Mouse (Mus musculus): ENCODE results near the gene Gm20388. TPM values are rescaled to one million over a fixed set of nuclear protein-coding genes. Genes with fewer than 3 reads are reported as not detected.

Gm20388 gene
- polyA plus RNA-seq, 1 experiment from 2014 or later: 5.5 TPM

GRCm38 (mm10) chr8:120966557-120966956 is 1055.9 kb downstream of the Gm20388 start:
- H3K27me3 ChIP-seq (ENCODE audit: poor library complexity, severe bottlenecking): peaks cover 99% of the 10 kb centered on the region
- DNase-seq (ENCODE audit: extremely low spot score, low spot score): no peak

DNA sequence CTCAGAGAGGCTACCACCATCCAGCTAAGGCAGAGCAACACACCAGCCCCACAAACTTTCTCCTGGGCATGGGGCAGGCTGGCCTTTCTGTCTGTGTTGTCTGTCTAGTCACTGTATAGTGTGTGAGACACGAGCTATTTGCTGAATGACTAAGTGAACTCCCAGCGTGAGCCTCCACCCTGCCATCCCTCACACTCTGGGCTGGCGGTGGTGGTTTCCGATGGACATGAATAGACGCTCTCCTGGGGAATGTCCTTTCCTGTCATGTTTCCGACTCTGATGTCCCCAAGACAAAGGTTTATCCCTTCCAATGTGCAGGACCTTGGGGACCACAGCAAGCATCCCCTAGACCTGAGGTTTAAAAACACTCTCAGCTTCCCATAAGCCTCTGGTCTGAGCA is 1057.7 kb downstream of the Gm20388 start:
- Histone ChIP-seq H3K27me3 (ENCODE audit: poor library complexity, severe bottlenecking) (peaks cover 99% of the 10 kb centered on the region), H3K9me3 (no peaks in the 10 kb centered on the region), H3K4me1 (peaks cover 21% of the 10 kb centered on the region), H3K27ac (no peak overlapping the region), H3K4me3 (no peak overlapping the region), H3K36me3 (replicated peaks) (no peaks in the 10 kb centered on the region)
- 57% methylated on average over 6 of the region's 6 CpGs for WGBS
- no peak for DNase-seq (ENCODE audit: extremely low spot score, low spot score)

More at GRCm38 (mm10) chr8:120966557-120966956, 1055.9 kb downstream of the Gm20388 start:
- Histone ChIP-seq H3K4me3 (no peak overlapping the region), H3K27ac (no peak overlapping the region), H3K36me3 (replicated peaks) (no peaks in the 10 kb centered on the region), H3K9me3 (no peaks in the 10 kb centered on the region), H3K4me1 (0 out of 2 replicates have a peak, but pooled peaks cover 7% of the 10 kb centered on the region)
- WGBS: 24% methylated on average over 3 of the region's 3 CpGs

DNA sequence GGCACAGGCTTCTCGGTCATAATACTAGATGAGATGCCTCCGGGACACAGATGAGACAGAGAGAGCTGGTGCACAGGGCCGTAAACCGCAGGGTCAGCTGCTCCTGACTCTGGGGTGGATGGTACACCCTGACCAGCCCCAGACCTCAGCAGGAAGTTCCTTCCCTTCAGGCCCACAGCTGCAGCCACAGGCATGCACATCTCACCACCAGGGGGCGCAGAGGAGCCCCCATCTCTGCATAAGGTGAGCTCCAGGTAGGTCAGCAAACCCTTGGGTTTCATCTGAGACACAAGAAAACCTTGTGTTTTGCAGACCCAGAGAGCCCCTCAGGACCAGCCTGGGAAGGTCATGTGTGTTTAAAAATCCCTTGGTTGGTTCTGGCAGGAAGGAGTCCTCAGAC is 1059.7 kb downstream of the Gm20388 start:
- H3K36me3 ChIP-seq (replicated peaks): no peaks in the 10 kb centered on the region
- peaks cover 99% of the 10 kb centered on the region for H3K27me3 ChIP-seq (ENCODE audit: poor library complexity, severe bottlenecking)
- peaks cover 20% of the 10 kb centered on the region for H3K4me1 ChIP-seq
- H3K27ac ChIP-seq: no peak overlapping the region
- peak; percentile 57 for DNase-seq (ENCODE audit: extremely low spot score, low spot score)
- no peaks in the 10 kb centered on the region for H3K9me3 ChIP-seq
- 33% methylated on average over 5 of the region's 5 CpGs for WGBS
- no peak overlapping the region for H3K4me3 ChIP-seq

DNA sequence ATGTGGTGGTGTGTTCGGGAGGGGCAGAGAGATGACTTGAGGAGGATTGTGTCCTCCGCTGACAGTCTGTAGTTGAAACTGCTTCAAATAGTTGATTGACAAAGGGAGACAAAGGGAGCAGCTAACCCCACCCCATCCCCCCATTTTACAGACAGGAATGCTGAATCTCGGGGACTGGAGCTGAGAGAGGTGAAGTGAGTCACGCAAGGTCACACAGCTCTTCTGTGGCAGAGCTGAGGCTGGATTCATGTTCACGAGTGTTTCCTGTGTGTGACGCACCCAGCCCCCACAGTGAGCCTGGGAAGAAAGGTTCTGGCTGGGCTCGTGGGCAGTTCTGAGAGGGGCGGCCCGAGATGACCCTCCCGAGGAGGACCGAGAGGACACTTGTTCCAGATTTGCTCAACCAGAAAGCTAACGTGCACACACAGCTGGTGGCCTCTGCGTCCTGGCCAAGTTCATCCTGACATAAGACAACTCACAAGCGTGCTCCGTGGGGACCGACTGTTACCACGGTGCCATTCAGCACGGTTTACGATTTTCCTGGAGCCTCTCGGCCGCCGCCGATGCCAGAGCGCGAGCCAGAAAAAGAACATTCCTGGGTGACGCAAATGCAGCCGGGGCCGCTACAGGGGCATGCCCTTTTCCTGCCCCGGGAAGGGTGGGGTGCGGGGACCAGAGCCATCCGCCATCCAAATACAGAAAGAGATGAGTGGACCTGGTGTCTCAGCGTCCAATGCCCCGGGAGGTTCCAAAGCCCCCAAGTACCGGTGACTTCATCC is 1061.2 kb downstream of the Gm20388 start:
- no peaks in the 10 kb centered on the region for H3K9me3 ChIP-seq
- H3K27me3 ChIP-seq (ENCODE audit: poor library complexity, severe bottlenecking): peaks cover 92% of the 10 kb centered on the region
- H3K36me3 ChIP-seq (replicated peaks): no peaks in the 10 kb centered on the region
- H3K4me1 ChIP-seq: peaks cover 17% of the 10 kb centered on the region
- WGBS: 23% methylated on average over 34 of the region's 34 CpGs
- peak overlapping the region; percentile 44; the same call in 1 of the 2 replicates for H3K27ac ChIP-seq
- H3K4me3 ChIP-seq: peak overlapping the region; percentile 47
- no peak for DNase-seq (ENCODE audit: extremely low spot score, low spot score)

DNA sequence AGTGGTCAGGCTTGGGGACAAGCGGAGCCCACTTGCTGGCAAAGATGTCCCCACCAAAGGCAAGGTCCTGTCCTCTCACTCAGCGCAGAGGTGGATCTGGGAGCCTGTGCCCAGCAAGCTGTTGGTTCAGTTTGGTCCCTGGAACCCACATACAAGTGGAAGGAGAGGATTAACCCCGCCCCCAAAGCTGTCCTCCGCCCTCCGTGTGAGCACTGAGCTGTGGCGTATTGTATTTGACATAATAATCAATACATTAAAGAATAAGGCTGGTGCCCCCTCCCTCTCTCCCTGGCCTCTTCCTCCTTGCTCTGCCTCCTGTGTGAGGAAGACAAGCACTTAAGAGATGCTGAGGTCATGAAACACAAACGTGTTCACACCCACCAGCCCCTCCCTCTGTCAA is 1062.4 kb downstream of the Gm20388 start:
- Histone ChIP-seq H3K4me1 (peaks cover 17% of the 10 kb centered on the region), H3K9me3 (no peaks in the 10 kb centered on the region), H3K4me3 (peak overlapping the region; percentile 47; the same call in 1 of the 2 replicates), H3K27me3 (ENCODE audit: poor library complexity, severe bottlenecking) (peaks cover 88% of the 10 kb centered on the region), H3K27ac (no peak overlapping the region), H3K36me3 (replicated peaks) (no peaks in the 10 kb centered on the region)
- WGBS: 26% methylated on average over 7 of the region's 7 CpGs
- DNase-seq (ENCODE audit: extremely low spot score, low spot score): no peak

DNA sequence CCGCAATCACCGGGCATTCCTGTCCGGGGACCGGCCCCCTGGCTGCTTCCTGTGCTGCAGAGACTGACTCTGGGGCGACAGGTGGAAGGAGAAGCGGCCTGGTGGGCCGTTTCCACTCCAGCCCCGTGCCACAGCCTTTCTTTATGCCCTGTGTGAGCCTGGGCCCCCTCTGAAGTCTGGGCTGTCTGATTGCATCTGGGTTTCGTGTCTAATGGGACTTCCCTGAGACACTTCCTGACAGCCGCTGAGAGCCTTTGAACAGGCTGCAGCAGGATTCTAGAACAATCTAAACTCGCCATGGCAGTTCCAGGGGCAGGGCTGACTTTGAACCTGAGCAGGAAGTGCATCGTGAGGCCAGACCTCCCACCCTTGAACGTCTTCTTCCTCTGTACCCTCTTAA is 1066.5 kb downstream of the Gm20388 start:
- 78% methylated on average over 13 of the region's 13 CpGs for WGBS
- peaks cover 62% of the 10 kb centered on the region for H3K27me3 ChIP-seq (ENCODE audit: poor library complexity, severe bottlenecking)

DNA sequence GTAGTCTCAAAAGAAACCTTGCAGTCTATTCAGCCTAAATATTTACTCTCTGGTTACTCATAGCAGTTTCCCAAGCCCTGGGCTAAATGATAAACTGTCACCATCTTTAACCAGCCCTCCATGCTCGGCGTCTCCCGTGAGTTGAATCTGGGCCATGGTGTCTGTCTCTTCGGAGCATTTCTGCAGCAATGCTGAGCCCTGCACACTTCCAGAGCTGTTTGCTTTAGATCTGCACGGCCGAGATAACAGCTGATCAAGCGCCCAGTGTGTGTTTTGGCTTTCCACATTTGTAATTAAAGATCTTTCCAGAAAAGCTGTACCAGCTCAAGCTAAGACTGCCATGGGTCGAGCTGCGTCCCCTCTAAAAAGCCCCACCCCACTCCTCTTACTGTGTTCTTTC is 1068.6 kb downstream of the Gm20388 start:
- Histone ChIP-seq H3K4me1 (no peaks in the 10 kb centered on the region), H3K4me3 (no peak overlapping the region), H3K36me3 (replicated peaks) (no peaks in the 10 kb centered on the region), H3K27me3 (ENCODE audit: poor library complexity, severe bottlenecking) (peaks cover 47% of the 10 kb centered on the region), H3K9me3 (no peaks in the 10 kb centered on the region), H3K27ac (no peak overlapping the region)
- WGBS: 81% methylated on average over 9 of the region's 9 CpGs
- no peak for DNase-seq (ENCODE audit: extremely low spot score, low spot score)

More for the DNA sequence above, 1066.5 kb downstream of the Gm20388 start:
- peaks cover 12% of the 10 kb centered on the region for H3K4me1 ChIP-seq
- no peaks in the 10 kb centered on the region for H3K9me3 ChIP-seq
- 0 out of 2 replicates have a peak overlapping the region, but pooled peaks have one; percentile 56 for H3K27ac ChIP-seq
- no peak for DNase-seq (ENCODE audit: extremely low spot score, low spot score)
- no peak overlapping the region for H3K4me3 ChIP-seq
- H3K36me3 ChIP-seq (replicated peaks): no peaks in the 10 kb centered on the region

DNA sequence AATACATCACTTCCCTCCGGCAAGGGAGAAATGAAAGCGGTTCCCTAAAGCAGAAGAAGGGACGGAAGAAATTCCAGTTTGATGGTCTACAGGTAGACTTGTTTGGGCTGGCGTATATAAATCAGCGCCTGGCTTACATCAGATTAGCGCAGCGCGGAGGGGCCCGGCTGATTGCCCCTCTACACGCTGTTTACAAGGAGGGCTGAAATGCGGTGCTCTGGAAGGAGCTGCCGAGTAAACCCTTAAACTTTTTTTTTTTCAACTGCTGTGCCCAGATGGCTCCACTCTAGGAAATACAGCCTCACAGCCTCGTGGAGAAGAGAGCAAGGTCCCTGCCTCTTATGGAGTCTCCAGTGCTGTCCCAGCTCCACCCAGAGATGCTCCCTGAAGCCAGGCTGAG is 1070.3 kb downstream of the Gm20388 start:
- no peak overlapping the region for H3K4me3 ChIP-seq
- no peak overlapping the region for H3K27ac ChIP-seq
- H3K4me1 ChIP-seq: no peaks in the 10 kb centered on the region
- H3K27me3 ChIP-seq (ENCODE audit: poor library complexity, severe bottlenecking): peaks cover 39% of the 10 kb centered on the region
- DNase-seq (ENCODE audit: extremely low spot score, low spot score): no peak
- no peaks in the 10 kb centered on the region for H3K9me3 ChIP-seq
- H3K36me3 ChIP-seq (replicated peaks): no peaks in the 10 kb centered on the region
- 67% methylated on average over 13 of the region's 13 CpGs for WGBS

DNA sequence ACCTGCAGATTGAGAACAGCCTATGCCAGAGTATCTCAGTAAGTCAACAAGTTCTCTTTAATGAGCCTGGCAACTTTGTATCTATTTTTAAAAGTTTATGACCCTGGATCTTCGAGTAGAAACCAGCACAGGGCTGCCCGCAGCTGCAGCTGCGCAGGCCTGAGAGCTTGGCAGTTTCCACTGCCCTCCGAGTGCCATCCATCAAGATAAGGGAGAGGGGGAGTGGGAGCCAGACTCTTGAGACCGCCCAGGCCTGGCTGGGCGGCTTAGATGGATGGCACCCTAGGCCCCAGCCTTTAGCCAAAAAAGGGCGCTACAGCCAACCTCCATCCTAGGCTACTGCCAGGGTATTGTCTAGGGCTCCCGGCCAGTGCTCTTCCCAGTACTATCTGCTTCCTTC is 1074.2 kb downstream of the Gm20388 start:
- Histone ChIP-seq H3K4me1 (no peaks in the 10 kb centered on the region), H3K9me3 (no peaks in the 10 kb centered on the region), H3K36me3 (replicated peaks) (no peaks in the 10 kb centered on the region), H3K27ac (no peak overlapping the region), H3K27me3 (ENCODE audit: poor library complexity, severe bottlenecking) (peaks cover 26% of the 10 kb centered on the region), H3K4me3 (no peak overlapping the region)
- no peak for DNase-seq (ENCODE audit: extremely low spot score, low spot score)
- WGBS: 89% methylated on average over 8 of the region's 8 CpGs

DNA sequence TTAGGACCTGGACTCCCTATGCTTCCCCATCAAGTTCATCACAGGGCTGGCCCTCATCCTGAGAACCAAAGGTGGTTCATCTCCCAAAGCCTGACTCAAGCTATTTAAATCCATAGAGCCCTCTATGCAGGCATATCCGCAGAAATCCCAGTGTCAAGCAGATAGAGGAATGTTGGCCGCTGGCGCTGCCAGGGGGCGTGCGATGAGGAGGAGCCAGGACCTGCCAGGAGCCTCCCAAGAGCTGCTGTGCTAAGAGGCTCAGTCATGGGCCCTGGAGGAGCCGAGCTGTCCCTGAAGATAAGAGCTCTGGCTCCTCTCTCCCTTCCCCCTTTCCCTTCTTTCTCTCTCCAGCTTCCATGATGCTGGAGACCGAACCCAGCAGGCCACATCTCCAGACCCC is 1075.4 kb downstream of the Gm20388 start:
- Histone ChIP-seq H3K36me3 (replicated peaks) (no peaks in the 10 kb centered on the region), H3K4me3 (no peak overlapping the region), H3K9me3 (no peaks in the 10 kb centered on the region), H3K4me1 (no peaks in the 10 kb centered on the region), H3K27me3 (ENCODE audit: poor library complexity, severe bottlenecking) (peaks cover 18% of the 10 kb centered on the region), H3K27ac (no peak overlapping the region)
- 88% methylated on average over 7 of the region's 7 CpGs for WGBS
- no peak for DNase-seq (ENCODE audit: extremely low spot score, low spot score)

DNA sequence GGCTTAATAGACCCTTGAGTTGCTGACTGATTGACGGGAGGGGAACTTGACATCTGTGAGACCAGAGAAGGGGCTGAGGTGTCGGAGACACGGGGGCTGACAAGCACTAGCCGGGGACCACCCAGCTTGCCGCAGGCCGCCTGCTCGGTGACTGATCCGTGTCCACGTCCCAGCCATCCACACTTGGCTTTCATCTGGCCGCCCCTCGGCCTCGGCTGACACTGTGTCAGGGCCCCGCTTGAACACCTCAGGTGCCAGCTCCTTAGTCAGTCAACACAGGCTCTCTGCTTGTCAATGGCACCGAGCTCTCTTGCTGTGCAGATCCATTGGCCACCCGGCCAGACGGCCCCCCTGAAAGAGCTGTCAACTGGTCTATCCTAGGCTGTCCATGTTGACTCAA is 1083.1 kb downstream of the Gm20388 start:
- 86% methylated on average over 16 of the region's 16 CpGs for WGBS
- DNase-seq (ENCODE audit: extremely low spot score, low spot score): no peak

DNA sequence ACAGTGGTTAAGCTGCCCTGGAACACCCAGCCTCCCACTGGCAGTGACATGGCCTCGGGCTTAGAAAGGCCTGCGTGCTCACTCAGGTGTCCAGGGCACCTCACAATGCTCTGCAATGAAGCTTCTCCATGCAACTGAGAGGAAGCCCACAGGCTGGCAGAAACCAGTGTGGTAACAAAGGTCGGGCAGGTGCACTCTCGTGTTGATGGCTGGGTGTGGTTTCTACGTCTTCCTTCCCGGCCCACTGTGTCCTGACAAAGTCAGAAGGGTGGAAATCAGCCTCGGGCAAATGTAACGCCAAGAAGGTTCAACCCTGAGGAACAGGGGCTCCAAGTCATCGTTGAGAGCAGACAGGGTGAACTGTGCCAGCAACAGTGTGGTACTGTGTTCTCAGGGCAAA is 1084.8 kb downstream of the Gm20388 start:
- H3K36me3 ChIP-seq (replicated peaks): no peaks in the 10 kb centered on the region
- peaks cover 32% of the 10 kb centered on the region for H3K27me3 ChIP-seq (ENCODE audit: poor library complexity, severe bottlenecking)
- WGBS: 87% methylated on average over 9 of the region's 9 CpGs
- no peaks in the 10 kb centered on the region for H3K9me3 ChIP-seq
- no peak overlapping the region for H3K27ac ChIP-seq
- DNase-seq (ENCODE audit: extremely low spot score, low spot score): no peak
- no peak overlapping the region for H3K4me3 ChIP-seq
- H3K4me1 ChIP-seq: 0 out of 2 replicates have a peak, but pooled peaks cover 10% of the 10 kb centered on the region

More for the DNA sequence above, 1083.1 kb downstream of the Gm20388 start:
- Histone ChIP-seq H3K27ac (no peak overlapping the region), H3K27me3 (ENCODE audit: poor library complexity, severe bottlenecking) (peaks cover 32% of the 10 kb centered on the region), H3K9me3 (no peaks in the 10 kb centered on the region), H3K4me1 (0 out of 2 replicates have a peak, but pooled peaks cover 10% of the 10 kb centered on the region), H3K36me3 (replicated peaks) (no peaks in the 10 kb centered on the region), H3K4me3 (no peak overlapping the region)

GRCm38 (mm10) chr8:120996905-120997581 is 1086.4 kb downstream of the Gm20388 start:
- WGBS: 70% methylated on average over 12 of the region's 12 CpGs
- no peak overlapping the region for H3K4me3 ChIP-seq
- no peaks in the 10 kb centered on the region for H3K36me3 ChIP-seq (replicated peaks)
- DNase-seq (ENCODE audit: extremely low spot score, low spot score): no peak
- H3K9me3 ChIP-seq: no peaks in the 10 kb centered on the region
- H3K4me1 ChIP-seq: 0 out of 2 replicates have a peak, but pooled peaks cover 7% of the 10 kb centered on the region
- H3K27ac ChIP-seq: 0 out of 2 replicates have a peak overlapping the region, but pooled peaks have one; percentile 9
- H3K27me3 ChIP-seq (ENCODE audit: poor library complexity, severe bottlenecking): peaks cover 32% of the 10 kb centered on the region
